Mouse (Mus musculus) stomach, postnatal 0 days (tissue): ENCODE measurements around the gene Rnf167.

Experiments
- CTCF ChIP-seq: IDR thresholded peaks from 2 replicates; pipeline ENCODE4 v1.5.1; 2016; ENCODE audit warnings: antibody characterized with exemption, low read depth, mild to moderate bottlenecking, moderate library complexity
- EP300 ChIP-seq: optimal IDR thresholded peaks from 2 replicates; pipeline ENCODE3; 2016; ENCODE audit warnings: antibody characterized with exemption

DNA sequence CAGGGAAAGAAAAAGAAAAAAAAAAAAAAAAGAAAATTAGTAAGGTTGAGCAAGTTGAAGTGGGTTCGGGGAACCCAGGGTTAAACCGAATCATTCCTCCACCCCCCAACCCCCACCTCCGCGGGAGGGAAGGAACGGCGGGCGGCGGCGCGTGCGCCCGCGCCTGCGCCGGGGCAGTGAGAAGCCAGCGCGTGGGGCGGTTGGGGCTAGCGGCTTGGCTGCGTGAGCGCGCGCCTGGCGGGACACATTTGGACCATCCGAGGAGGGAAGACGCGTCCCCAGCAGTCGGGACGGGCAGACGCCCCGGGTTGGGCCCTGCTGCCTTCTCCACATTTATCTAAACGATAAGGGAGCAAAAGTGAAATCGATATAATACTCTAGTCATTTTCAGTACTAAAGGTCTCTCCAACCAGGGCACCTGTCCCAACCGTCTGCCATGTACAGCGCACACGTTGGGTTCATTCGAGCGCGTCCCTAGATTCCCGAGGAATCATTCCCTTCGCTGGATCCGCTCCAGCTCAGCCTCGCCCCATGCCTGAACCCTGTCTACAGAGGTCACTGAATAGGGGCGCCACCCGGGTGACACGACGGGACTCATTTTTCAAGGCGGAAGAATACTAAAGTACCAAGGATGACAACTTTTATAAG, 8.0 kb downstream of the Rnf167 start:
- no peak for TF ChIP-seq CTCF
- no peak for TF ChIP-seq EP300
